Mouse (Mus musculus) heart, adult 9 months (tissue): ENCODE results near the gene Impad1.

Source experiments
- DNase-seq, 2 experiments: peaks; one replicate each; pipeline ENCODE4 v3.0.0; 2022; ENCODE audit warnings: low spot score in 2 of 2

Gene Impad1

GRCm38 (mm10) chr4:4792992-4793834 lies at the start of gene Impad1:
Impad1 (minus strand) TSS chr4:4793355.
- peak; percentile 82 to 90 for DNase-seq

GRCm38 (mm10) chr4:4840145-4840544 lies 47.0 kb upstream of the Impad1 start:
- DNase-seq, result no peak

GRCm38 (mm10) chr4:4833789-4834295 lies 40.7 kb upstream of the Impad1 start:
- no peak for DNase-seq

GRCm38 (mm10) chr4:4828131-4828530 lies 35.0 kb upstream of the Impad1 start:
- DNase-seq, result no peak

GRCm38 (mm10) chr4:4822119-4822518 lies 29.0 kb upstream of the Impad1 start:
- DNase-seq, result peak; percentile 13 to 16

GRCm38 (mm10) chr4:4792141-4792991 lies 789 bp downstream of the Impad1 start:
- DNase-seq, result peak in 1 of 2 experiments; percentile 24

GRCm38 (mm10) chr4:4791180-4791579 lies 2.0 kb downstream of the Impad1 start:
- no peak for DNase-seq

- no peak for DNase-seq
These were observed 8.0 kb downstream of the Impad1 start for GRCm38 (mm10) chr4:4785169-4785568.

GRCm38 (mm10) chr4:4784305-4784704 lies 8.8 kb downstream of the Impad1 start:
- no peak for DNase-seq

GRCm38 (mm10) chr4:4783686-4783957 lies 9.5 kb downstream of the Impad1 start:
- DNase-seq, result no peak

- no peak for DNase-seq
These were observed 10.1 kb downstream of the Impad1 start for GRCm38 (mm10) chr4:4782882-4783685.

- DNase-seq, result no peak
These were observed 13.8 kb downstream of the Impad1 start for GRCm38 (mm10) chr4:4779265-4779770.

- DNase-seq, result no peak
These were observed 21.5 kb downstream of the Impad1 start for GRCm38 (mm10) chr4:4771523-4772114.

- DNase-seq, result no peak
These were observed 27.3 kb downstream of the Impad1 start for GRCm38 (mm10) chr4:4765806-4766205.

- DNase-seq, result no peak
These were observed 34.8 kb downstream of the Impad1 start for GRCm38 (mm10) chr4:4758376-4758775.

- DNase-seq, result no peak
These were observed 63.7 kb downstream of the Impad1 start for GRCm38 (mm10) chr4:4729427-4729826.

- DNase-seq, result no peak
These were observed 66.8 kb downstream of the Impad1 start for GRCm38 (mm10) chr4:4726241-4726776.

- DNase-seq, result peak in 1 of 2 experiments; percentile 12
These were observed 69.3 kb downstream of the Impad1 start for GRCm38 (mm10) chr4:4723821-4724220.

GRCm38 (mm10) chr4:4722081-4722480 lies 71.1 kb downstream of the Impad1 start:
- no peak for DNase-seq

GRCm38 (mm10) chr4:4717763-4718347 lies 75.3 kb downstream of the Impad1 start:
- DNase-seq, result peak in 1 of 2 experiments; percentile 23
